Mouse (Mus musculus): ENCODE data around the gene Cradd. TPM values are rescaled to one million over a fixed set of nuclear protein-coding genes. Genes with fewer than 3 reads are reported as not detected.

Cradd gene
- polyA plus RNA-seq, 1 experiment = 4.0 TPM

DNA sequence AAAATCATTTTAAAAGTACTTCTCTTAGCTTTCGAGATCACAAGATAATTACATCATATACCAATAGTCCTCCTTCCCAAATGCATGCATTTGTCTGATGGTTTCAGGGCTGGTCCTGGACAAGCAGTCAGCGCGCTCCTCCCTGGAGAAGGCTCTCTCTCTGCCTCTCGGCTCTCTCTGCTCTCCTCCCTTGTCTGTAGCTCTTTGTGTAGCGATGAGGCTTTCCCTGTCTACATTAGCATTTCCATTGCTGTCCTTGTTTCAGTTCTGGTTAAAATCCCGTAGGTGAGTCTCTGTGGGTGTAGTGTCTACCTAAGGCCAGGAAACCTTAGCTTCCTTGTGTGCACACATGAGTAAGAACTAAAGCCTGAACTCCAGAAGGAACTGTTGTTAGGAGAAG, 30.1 kb upstream of the Cradd start:
- Histone ChIP-seq H3K27me3 (ENCODE audit: control insufficient read depth, insufficient read depth, low read length) (no peaks in the 10 kb centered on the region), H3K4me3 (ENCODE audit: control insufficient read depth, low read depth, low read length) (no peak overlapping the region), H3K36me3 (ENCODE audit: control insufficient read depth, insufficient read depth, low read length) (no peaks in the 10 kb centered on the region), H3K4me1 (ENCODE audit: control insufficient read depth, insufficient read depth, low read length) (peaks cover 6% of the 10 kb centered on the region), H3K27ac (ENCODE audit: control insufficient read depth, insufficient read depth, low read depth, low read length) (no peak overlapping the region)
- TF ChIP-seq POLR2A (IDR thresholded peaks at IDR 0.05; ENCODE audit: control insufficient read depth, low read depth, low read length) (no peak), CTCF (IDR thresholded peaks at IDR 0.05; ENCODE audit: control insufficient read depth, insufficient read depth, insufficient replicate concordance, low read depth, low read length) (no peak)

DNA sequence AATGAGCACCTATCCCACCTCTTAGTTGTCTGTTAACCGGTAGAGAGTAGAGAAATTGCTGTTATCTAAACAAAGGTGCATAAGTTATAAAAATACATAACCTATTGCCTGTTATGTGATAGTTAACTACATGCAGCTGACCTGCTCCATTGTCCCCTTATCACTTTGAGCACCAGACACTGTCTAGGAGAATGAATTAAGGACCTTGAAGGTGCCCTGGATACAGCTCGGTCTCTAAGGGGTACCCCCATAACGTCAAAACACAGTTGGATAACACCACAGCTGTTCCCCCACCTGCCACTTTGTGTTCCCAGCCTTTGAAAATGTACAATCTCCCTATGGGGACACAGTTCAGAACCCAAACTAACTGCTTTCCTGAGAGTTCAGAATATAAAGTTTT, 24.5 kb upstream of the Cradd start:
- Histone ChIP-seq H3K27ac (ENCODE audit: control insufficient read depth, insufficient read depth, low read depth, low read length) (no peak overlapping the region), H3K27me3 (ENCODE audit: control insufficient read depth, insufficient read depth, low read length) (no peaks in the 10 kb centered on the region), H3K4me1 (ENCODE audit: control insufficient read depth, insufficient read depth, low read length) (peaks cover 6% of the 10 kb centered on the region), H3K4me3 (ENCODE audit: control insufficient read depth, low read depth, low read length) (no peak overlapping the region), H3K36me3 (ENCODE audit: control insufficient read depth, insufficient read depth, low read length) (no peaks in the 10 kb centered on the region)
- no peak for TF ChIP-seq CTCF (IDR thresholded peaks at IDR 0.05; ENCODE audit: control insufficient read depth, insufficient read depth, insufficient replicate concordance, low read depth, low read length)
- TF ChIP-seq POLR2A (IDR thresholded peaks at IDR 0.05; ENCODE audit: control insufficient read depth, low read depth, low read length) = no peak

DNA sequence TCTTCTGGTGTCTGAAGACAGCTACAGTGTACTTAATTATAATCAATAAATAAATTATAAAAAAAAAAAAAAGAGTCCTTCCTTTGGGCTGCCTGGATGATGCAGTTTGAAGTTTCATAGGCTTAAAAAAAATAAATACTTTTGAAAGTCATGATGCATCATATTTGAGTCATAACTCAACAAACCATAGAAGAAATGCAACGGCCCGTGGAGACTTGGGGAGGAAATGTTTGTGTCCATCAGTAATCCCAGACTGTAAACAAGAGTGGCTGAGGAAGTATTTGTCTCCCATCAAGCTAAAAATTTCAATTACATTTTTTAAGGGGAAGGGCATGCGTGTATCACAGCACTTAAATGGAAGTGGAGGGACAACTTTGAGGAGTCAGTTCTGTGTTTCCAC, 23.8 kb upstream of the Cradd start:
- H3K4me3 ChIP-seq (ENCODE audit: control insufficient read depth, low read depth, low read length) = no peak overlapping the region
- H3K36me3 ChIP-seq (ENCODE audit: control insufficient read depth, insufficient read depth, low read length) = no peaks in the 10 kb centered on the region
- no peak for TF ChIP-seq POLR2A (IDR thresholded peaks at IDR 0.05; ENCODE audit: control insufficient read depth, low read depth, low read length)
- no peaks in the 10 kb centered on the region for H3K27me3 ChIP-seq (ENCODE audit: control insufficient read depth, insufficient read depth, low read length)
- no peak overlapping the region for H3K27ac ChIP-seq (ENCODE audit: control insufficient read depth, insufficient read depth, low read depth, low read length)
- H3K4me1 ChIP-seq (ENCODE audit: control insufficient read depth, insufficient read depth, low read length) = peaks cover 3% of the 10 kb centered on the region; the same call in 1 of the 2 replicates

DNA sequence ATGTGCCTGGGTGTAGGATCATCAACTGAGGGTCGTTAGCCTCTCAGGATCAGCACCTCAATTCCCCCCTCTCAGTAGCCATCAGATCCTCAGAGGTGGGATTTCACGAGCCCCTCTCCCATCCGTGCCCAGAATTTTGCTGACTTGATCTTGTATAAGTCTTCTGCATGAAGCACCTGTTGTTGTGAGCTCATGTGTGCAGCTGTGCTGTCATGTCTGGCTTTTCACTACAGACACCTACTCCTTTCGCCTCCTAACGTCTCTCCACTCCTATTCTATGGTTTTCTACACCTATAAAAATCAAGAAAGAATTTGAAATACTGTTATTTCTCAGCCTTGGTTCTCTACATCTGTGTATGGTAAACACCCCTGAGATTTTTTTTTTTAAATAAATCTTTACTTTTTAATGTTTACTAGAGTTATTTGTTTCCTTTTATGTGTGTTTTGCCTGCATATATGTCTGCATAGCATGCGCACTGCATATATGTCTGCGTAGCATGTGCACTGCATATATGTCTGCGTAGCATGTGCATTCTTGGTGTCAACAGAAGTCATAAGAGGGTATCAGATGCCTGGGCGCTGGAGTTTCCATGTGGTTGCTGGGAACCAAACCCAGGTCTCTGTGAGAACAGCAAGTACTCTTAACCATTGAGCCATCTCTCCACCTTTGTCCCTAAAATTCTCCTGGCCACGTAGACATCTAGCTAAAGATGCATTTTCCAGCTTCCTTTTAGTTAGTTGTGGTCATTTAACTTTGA, 19.1 kb upstream of the Cradd start:
- H3K27me3 ChIP-seq (ENCODE audit: control insufficient read depth, insufficient read depth, low read length) = no peaks in the 10 kb centered on the region
- no peaks in the 10 kb centered on the region for H3K36me3 ChIP-seq (ENCODE audit: control insufficient read depth, insufficient read depth, low read length)
- no peak overlapping the region for H3K4me3 ChIP-seq (ENCODE audit: control insufficient read depth, low read depth, low read length)
- TF ChIP-seq CTCF (IDR thresholded peaks at IDR 0.05; ENCODE audit: control insufficient read depth, insufficient read depth, insufficient replicate concordance, low read depth, low read length) (no peak), POLR2A (IDR thresholded peaks at IDR 0.05; ENCODE audit: control insufficient read depth, low read depth, low read length) (no peak)
- no peak overlapping the region for H3K27ac ChIP-seq (ENCODE audit: control insufficient read depth, insufficient read depth, low read depth, low read length)
- H3K4me1 ChIP-seq (ENCODE audit: control insufficient read depth, insufficient read depth, low read length) = no peaks in the 10 kb centered on the region

DNA sequence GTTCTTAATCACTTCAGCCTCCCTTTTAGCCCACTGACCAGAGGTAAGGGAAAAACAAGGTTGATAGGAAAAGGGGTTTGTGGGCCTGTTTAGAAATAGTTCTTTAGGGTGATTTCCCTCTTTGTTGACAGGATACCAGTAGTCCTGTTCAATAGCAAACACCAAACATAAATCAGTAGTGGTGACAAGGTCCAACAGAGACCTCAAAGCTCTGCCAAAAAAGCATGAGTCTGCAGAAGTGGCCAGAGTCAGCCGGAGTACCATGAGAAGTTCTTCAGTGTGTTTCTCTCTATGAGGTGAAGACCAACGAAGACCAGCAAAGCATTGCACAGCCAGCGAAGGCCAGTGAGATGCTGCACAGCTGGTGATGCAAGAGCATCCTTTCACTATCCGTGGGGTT, 16.7 kb upstream of the Cradd start:
- H3K27me3 ChIP-seq (ENCODE audit: control insufficient read depth, insufficient read depth, low read length) = no peaks in the 10 kb centered on the region
- H3K36me3 ChIP-seq (ENCODE audit: control insufficient read depth, insufficient read depth, low read length) = no peaks in the 10 kb centered on the region
- H3K4me1 ChIP-seq (ENCODE audit: control insufficient read depth, insufficient read depth, low read length) = no peaks in the 10 kb centered on the region
- H3K4me3 ChIP-seq (ENCODE audit: control insufficient read depth, low read depth, low read length) = no peak overlapping the region
- H3K27ac ChIP-seq (ENCODE audit: control insufficient read depth, insufficient read depth, low read depth, low read length) = no peak overlapping the region
- TF ChIP-seq POLR2A (IDR thresholded peaks at IDR 0.05; ENCODE audit: control insufficient read depth, low read depth, low read length) (no peak), CTCF (IDR thresholded peaks at IDR 0.05; ENCODE audit: control insufficient read depth, insufficient read depth, insufficient replicate concordance, low read depth, low read length) (no peak)

DNA sequence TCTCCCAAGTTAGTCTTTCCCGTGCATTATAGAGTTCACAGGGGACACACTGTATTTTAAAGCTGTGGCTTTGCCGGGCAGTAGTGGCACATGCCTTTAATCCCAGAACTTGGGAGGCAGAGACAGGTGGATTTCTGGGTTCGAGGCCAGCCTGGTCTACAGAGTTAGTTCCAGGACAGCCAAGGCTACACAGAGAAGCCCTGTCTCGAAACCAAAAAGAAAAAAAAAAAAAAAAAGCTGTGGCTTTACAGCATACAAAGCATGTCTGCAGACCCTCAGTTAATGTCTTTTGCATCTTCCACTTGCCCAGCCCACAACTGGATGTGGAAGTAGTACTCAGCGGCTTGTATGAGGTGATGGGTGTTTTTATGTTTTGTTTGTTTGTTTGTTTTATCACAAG, 13.7 kb upstream of the Cradd start:
- H3K4me1 ChIP-seq (ENCODE audit: control insufficient read depth, insufficient read depth, low read length) = no peaks in the 10 kb centered on the region
- H3K27me3 ChIP-seq (ENCODE audit: control insufficient read depth, insufficient read depth, low read length) = no peaks in the 10 kb centered on the region
- no peak overlapping the region for H3K27ac ChIP-seq (ENCODE audit: control insufficient read depth, insufficient read depth, low read depth, low read length)
- no peak for TF ChIP-seq POLR2A (IDR thresholded peaks at IDR 0.05; ENCODE audit: control insufficient read depth, low read depth, low read length)
- no peak for TF ChIP-seq CTCF (IDR thresholded peaks at IDR 0.05; ENCODE audit: control insufficient read depth, insufficient read depth, insufficient replicate concordance, low read depth, low read length)
- H3K4me3 ChIP-seq (ENCODE audit: control insufficient read depth, low read depth, low read length) = no peak overlapping the region
- H3K36me3 ChIP-seq (ENCODE audit: control insufficient read depth, insufficient read depth, low read length) = no peaks in the 10 kb centered on the region

DNA sequence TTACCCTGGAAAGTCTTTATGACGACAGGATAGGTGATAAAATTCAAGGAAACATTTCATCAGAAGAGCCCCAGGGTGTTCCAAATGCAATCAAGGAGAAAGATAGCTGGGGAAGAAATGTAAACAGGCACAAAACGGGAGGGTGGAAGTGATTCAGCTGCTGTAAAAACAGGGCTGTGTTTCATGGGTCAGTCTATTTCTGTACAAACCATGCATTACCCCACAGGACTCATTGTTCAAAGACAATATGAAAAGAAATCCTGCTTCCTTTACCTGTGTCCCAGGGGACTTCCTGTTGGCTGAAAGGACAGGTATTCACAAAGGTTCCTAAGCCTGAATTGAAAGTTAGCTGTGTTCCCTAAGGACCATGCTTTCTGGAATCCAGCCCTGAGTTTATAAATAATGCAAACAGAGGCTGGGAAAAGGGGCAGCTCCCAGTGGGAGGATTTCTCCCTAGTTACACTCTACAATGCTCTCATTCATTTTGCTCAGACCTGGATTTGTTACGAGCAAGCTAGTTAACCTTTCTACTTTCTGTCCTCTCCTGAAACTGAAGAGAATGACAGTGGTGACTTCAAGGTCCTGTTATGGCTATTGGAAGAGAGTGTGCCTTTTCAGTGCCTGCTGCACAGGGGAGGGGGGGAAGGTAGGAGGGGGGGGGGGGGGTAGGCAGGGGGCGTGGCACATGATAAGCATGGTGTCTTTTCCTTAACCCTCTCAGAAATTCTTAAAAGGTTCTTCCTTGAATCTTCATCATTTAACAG, 13.0 kb upstream of the Cradd start:
- TF ChIP-seq CTCF (IDR thresholded peaks at IDR 0.05; ENCODE audit: control insufficient read depth, insufficient read depth, insufficient replicate concordance, low read depth, low read length) = no peak
- H3K4me1 ChIP-seq (ENCODE audit: control insufficient read depth, insufficient read depth, low read length) = no peaks in the 10 kb centered on the region
- no peaks in the 10 kb centered on the region for H3K27me3 ChIP-seq (ENCODE audit: control insufficient read depth, insufficient read depth, low read length)
- no peak overlapping the region for H3K4me3 ChIP-seq (ENCODE audit: control insufficient read depth, low read depth, low read length)
- no peaks in the 10 kb centered on the region for H3K36me3 ChIP-seq (ENCODE audit: control insufficient read depth, insufficient read depth, low read length)
- H3K27ac ChIP-seq (ENCODE audit: control insufficient read depth, insufficient read depth, low read depth, low read length) = no peak overlapping the region

Measured in testis, adult 2 months (tissue).